Mouse (Mus musculus): ENCODE data around the gene Vmn1r1. TPM values are rescaled to one million over a fixed set of nuclear protein-coding genes. Genes with fewer than 3 reads are reported as not detected.
"Not testable (repeated sequence)": the region's sequence is repeated elsewhere in the genome, so short reads cannot be mapped to it uniquely, and the experiment has no call there.

The Vmn1r1 gene
- polyA plus RNA-seq (2015; fragmentation: Nextera tagmentation; extraction: Ambion mirVana) = not detected in 2 replicates

DNA sequence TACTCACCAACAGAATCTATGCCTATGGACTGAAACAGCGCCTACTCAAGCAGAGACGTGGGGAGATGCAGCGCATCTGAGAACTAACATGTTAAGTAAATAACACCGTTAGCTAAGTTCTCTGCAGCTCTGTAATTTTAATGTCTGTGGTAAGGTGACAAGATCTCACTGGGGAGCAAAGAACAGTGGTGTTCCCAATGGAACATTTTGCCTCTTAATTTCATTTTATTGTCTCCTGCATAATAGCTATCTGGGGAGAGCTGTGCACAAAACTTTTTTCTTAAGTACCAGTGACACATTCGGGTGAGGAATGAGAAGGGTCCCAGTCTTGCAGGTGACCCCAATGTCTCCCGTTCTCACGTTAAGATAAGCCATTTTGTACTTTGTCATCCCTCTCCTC, at the start of gene Vmn1r1:
TSS of gene Vmn1r1 (minus strand) at position 101 of the 400 bp plus-strand sequence.
- H3K4me1 ChIP-seq = no peaks in the 10 kb centered on the region
- H3K4me3 ChIP-seq = no peak within 1 kb of the TSS
- no peaks in the 10 kb centered on the region for H3K36me3 ChIP-seq (ENCODE audit: poor library complexity, severe bottlenecking)
- H3K27ac ChIP-seq = no peak within 1 kb of the TSS
- no peak for ATAC-seq
- H3K4me2 ChIP-seq = no peak within 1 kb of the TSS
- WGBS = 86% methylated on average over 7 of the region's 7 CpGs
- no peaks in the 10 kb centered on the region; the same call in 1 of the 2 replicates for H3K9me3 ChIP-seq (replicated peaks)
- no peaks in the 10 kb centered on the region for H3K27me3 ChIP-seq
- H3K9ac ChIP-seq = no peak within 1 kb of the TSS

DNA sequence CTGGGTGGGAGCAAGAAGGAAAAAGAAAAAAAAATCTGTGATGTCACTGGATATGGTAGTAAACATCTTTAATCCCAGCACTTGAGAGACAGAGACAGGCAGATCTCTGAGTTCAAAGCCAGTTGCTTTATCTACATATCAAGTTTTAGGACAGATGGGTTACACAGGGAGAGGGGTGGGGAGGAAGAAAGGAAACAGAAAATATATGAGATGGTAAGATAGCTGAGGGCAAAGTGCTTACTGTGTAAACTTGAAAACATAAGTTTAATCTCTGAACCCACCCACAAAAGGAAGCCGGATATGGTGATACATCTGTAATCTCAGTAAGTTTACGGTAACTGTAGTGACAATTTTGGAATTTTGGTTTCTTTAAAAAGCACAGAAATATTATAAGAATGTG, 46.0 kb upstream of the Vmn1r1 start:
- H3K4me3 ChIP-seq = no peak overlapping the region
- H3K4me1 ChIP-seq = no peaks in the 10 kb centered on the region
- 93% methylated on average over 2 of the region's 2 CpGs for WGBS
- ATAC-seq = no peak
- H3K4me2 ChIP-seq = no peak overlapping the region
- H3K9me3 ChIP-seq (replicated peaks) = peaks cover 4% of the 10 kb centered on the region; the same call in 1 of the 2 replicates
- no peaks in the 10 kb centered on the region for H3K36me3 ChIP-seq (ENCODE audit: poor library complexity, severe bottlenecking)
- no peak overlapping the region for H3K9ac ChIP-seq
- H3K27me3 ChIP-seq = no peaks in the 10 kb centered on the region
- no peak overlapping the region for H3K27ac ChIP-seq

GRCm38 (mm10) chr1:182192581-182192980, 28.3 kb upstream of the Vmn1r1 start:
- Histone ChIP-seq H3K9me3 (replicated peaks) (no peaks in the 10 kb centered on the region), H3K27me3 (no peaks in the 10 kb centered on the region), H3K27ac (no peak overlapping the region), H3K36me3 (ENCODE audit: poor library complexity, severe bottlenecking) (no peaks in the 10 kb centered on the region), H3K9ac (no peak overlapping the region), H3K4me3 (no peak overlapping the region), H3K4me2 (no peak overlapping the region), H3K4me1 (no peaks in the 10 kb centered on the region)
- no peak for ATAC-seq
- WGBS = 91% methylated on average over 1 of the region's 1 CpGs

GRCm38 (mm10) chr1:182191816-182192545, 27.7 kb upstream of the Vmn1r1 start:
- no peak for ATAC-seq
- Histone ChIP-seq H3K9me3 (replicated peaks) (no peaks in the 10 kb centered on the region), H3K4me1 (no peaks in the 10 kb centered on the region), H3K27ac (no peak overlapping the region), H3K36me3 (ENCODE audit: poor library complexity, severe bottlenecking) (no peaks in the 10 kb centered on the region), H3K4me3 (no peak overlapping the region), H3K27me3 (no peaks in the 10 kb centered on the region), H3K9ac (no peak overlapping the region), H3K4me2 (no peak overlapping the region)
- WGBS = 77% methylated on average over 10 of the region's 10 CpGs

DNA sequence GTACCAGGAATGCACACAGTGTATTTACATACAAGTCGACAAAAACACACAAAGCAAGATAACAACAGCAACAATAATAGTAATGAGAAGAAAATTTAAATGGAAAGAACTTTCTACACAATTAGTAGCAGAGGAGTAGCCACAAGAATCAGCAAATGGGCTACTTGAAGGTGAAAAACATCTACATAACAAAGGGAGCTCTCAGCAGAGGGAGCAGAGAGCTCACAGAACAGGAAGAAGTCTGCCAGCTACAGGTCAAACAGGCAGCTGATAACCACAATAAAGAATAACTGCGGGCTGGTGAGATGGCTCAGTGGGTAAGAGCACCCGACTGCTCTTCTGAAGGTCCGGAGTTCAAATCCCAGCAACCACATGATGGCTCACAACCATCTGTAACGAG, 26.9 kb upstream of the Vmn1r1 start:
- Histone ChIP-seq H3K27me3 (no peaks in the 10 kb centered on the region), H3K9me3 (replicated peaks) (no peaks in the 10 kb centered on the region), H3K9ac (no peak overlapping the region), H3K4me2 (no peak overlapping the region), H3K4me1 (no peaks in the 10 kb centered on the region), H3K27ac (no peak overlapping the region), H3K4me3 (no peak overlapping the region), H3K36me3 (ENCODE audit: poor library complexity, severe bottlenecking) (no peaks in the 10 kb centered on the region)
- ATAC-seq = no peak
- 68% methylated on average over 4 of the region's 5 CpGs for WGBS

GRCm38 (mm10) chr1:182189669-182190440, 25.6 kb upstream of the Vmn1r1 start:
- WGBS = 66% methylated on average over 3 of the region's 3 CpGs
- no peak overlapping the region for H3K27ac ChIP-seq
- H3K4me2 ChIP-seq = no peak overlapping the region
- no peaks in the 10 kb centered on the region for H3K4me1 ChIP-seq
- H3K9me3 ChIP-seq (replicated peaks) = no peaks in the 10 kb centered on the region
- no peak overlapping the region for H3K4me3 ChIP-seq
- H3K27me3 ChIP-seq = no peaks in the 10 kb centered on the region
- H3K9ac ChIP-seq = no peak overlapping the region
- H3K36me3 ChIP-seq (ENCODE audit: poor library complexity, severe bottlenecking) = no peaks in the 10 kb centered on the region
- no peak for ATAC-seq

- WGBS = 69% methylated on average over 4 of the region's 4 CpGs
- not testable (repeated sequence) for H3K4me1 ChIP-seq; H3K9ac ChIP-seq; H3K36me3 ChIP-seq (ENCODE audit: poor library complexity, severe bottlenecking); ATAC-seq; H3K27me3 ChIP-seq; H3K27ac ChIP-seq; H3K9me3 ChIP-seq (replicated peaks); H3K4me3 ChIP-seq; H3K4me2 ChIP-seq
Measured at GRCm38 (mm10) chr1:182182449-182182848, 18.2 kb upstream of the Vmn1r1 start.

DNA sequence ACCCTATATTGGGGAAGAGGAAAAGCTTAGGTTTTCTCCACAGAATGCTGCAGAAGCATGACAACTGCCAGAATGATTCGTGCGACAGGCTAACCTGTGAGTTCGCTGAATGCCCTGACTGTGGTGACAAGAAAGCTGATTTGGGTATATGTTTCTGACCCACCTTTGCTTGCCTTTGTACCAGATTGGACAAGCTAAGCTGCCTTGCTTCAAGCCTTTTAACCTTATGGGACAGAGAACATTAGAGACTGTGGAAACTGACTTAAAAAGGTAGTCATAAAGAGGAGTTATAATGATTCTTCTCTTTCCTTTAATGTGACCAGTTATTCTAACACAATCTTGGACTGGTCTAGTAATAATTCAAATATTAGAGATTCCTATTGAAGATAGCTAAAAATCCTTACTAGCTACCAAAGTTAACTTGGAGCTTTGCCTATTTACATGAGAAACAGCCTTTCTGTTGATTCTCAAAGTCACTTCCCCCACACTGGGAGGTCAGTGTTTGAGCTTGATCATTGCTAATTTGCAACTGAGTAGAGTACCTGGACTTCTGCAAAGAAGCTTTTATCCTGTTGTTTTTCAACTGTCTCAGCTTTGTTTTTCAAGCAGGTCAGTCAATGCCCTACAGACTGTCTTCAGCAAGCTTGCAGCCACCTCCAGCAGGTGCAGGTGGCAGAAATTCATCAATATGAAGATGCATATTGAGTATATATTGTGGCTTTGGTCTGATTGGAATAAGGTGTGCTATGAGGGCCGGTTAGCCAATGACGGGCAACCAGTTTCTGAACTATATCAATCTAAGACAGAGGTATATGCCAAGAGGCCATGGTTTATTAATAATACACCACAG, 17.4 kb upstream of the Vmn1r1 start:
- H3K9me3 ChIP-seq (replicated peaks) = no peaks in the 10 kb centered on the region
- H3K9ac ChIP-seq = no peak overlapping the region
- no peaks in the 10 kb centered on the region for H3K4me1 ChIP-seq
- H3K4me2 ChIP-seq = no peak overlapping the region
- no peaks in the 10 kb centered on the region for H3K27me3 ChIP-seq
- 58% methylated on average over 5 of the region's 5 CpGs for WGBS
- no peak for ATAC-seq
- no peak overlapping the region for H3K4me3 ChIP-seq
- H3K27ac ChIP-seq = no peak overlapping the region
- H3K36me3 ChIP-seq (ENCODE audit: poor library complexity, severe bottlenecking) = no peaks in the 10 kb centered on the region

DNA sequence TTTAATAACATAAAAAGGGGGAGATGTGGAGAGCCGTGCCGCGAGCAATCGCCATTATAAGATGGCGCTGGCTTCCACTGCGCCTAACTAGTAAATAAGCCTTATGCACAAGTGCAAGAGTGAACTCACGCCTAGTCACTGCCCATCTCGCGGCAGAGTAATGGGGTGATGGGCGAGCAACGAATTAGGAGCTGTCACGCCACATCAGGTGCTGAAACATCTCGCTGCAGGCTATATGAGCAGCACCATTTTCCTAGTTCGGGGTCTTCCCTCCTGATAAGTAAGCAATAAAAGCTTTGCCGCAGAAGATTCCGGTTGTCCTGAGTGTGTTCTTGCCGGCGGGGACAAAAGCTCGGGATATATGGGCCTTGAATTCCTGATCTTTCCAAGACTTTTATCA, 12.7 kb upstream of the Vmn1r1 start:
- H3K9ac ChIP-seq; H3K9me3 ChIP-seq (replicated peaks); H3K27ac ChIP-seq; ATAC-seq; H3K4me1 ChIP-seq; H3K27me3 ChIP-seq; H3K4me2 ChIP-seq; H3K36me3 ChIP-seq (ENCODE audit: poor library complexity, severe bottlenecking); H3K4me3 ChIP-seq: not testable (repeated sequence)
- WGBS = 89% methylated on average over 19 of the region's 19 CpGs

- H3K4me3 ChIP-seq; H3K9me3 ChIP-seq (replicated peaks); H3K27ac ChIP-seq; H3K9ac ChIP-seq; H3K27me3 ChIP-seq; ATAC-seq; H3K36me3 ChIP-seq (ENCODE audit: poor library complexity, severe bottlenecking); H3K4me2 ChIP-seq; H3K4me1 ChIP-seq: not testable (repeated sequence)
- 91% methylated on average over 6 of the region's 6 CpGs for WGBS
Measured at GRCm38 (mm10) chr1:182170206-182170605, 5.9 kb upstream of the Vmn1r1 start.

DNA sequence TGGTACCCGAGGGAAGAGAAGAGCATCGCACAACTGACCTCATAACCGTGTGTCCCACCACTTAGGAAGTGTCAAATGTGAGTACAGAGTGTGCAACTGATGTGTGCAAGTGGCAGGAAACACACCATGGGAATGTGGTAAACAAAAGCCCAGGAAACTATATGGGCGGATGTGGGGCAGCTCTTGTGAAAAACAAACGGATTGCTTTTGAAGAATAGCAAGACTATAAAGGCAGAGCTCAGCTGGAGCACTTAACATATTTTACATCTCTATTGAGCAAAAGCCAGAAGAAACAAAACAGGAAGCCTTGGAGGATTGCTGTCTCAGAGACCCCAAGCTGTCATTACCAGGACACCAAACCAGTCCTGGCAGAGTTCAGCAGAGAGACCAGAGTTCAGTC, 1.3 kb downstream of the Vmn1r1 start:
- Histone ChIP-seq H3K27me3 (no peaks in the 10 kb centered on the region), H3K4me3 (no peak overlapping the region), H3K27ac (no peak overlapping the region), H3K9me3 (replicated peaks) (no peaks in the 10 kb centered on the region; the same call in 1 of the 2 replicates), H3K9ac (no peak overlapping the region), H3K4me2 (no peak overlapping the region), H3K4me1 (no peaks in the 10 kb centered on the region), H3K36me3 (ENCODE audit: poor library complexity, severe bottlenecking) (no peaks in the 10 kb centered on the region)
- ATAC-seq = no peak
- WGBS = 42% methylated on average over 5 of the region's 5 CpGs

GRCm38 (mm10) chr1:182159575-182159974, 4.7 kb downstream of the Vmn1r1 start:
- Histone ChIP-seq H3K4me2 (no peak overlapping the region), H3K4me1 (no peaks in the 10 kb centered on the region), H3K27ac (no peak overlapping the region), H3K4me3 (no peak overlapping the region), H3K9me3 (replicated peaks) (no peaks in the 10 kb centered on the region; the same call in 1 of the 2 replicates), H3K27me3 (no peaks in the 10 kb centered on the region), H3K36me3 (ENCODE audit: poor library complexity, severe bottlenecking) (no peaks in the 10 kb centered on the region), H3K9ac (no peak overlapping the region)
- WGBS = 72% methylated on average over 3 of the region's 3 CpGs
- no peak for ATAC-seq
